Mouse (Mus musculus): ENCODE measurements around the gene Rorb.

DNA sequence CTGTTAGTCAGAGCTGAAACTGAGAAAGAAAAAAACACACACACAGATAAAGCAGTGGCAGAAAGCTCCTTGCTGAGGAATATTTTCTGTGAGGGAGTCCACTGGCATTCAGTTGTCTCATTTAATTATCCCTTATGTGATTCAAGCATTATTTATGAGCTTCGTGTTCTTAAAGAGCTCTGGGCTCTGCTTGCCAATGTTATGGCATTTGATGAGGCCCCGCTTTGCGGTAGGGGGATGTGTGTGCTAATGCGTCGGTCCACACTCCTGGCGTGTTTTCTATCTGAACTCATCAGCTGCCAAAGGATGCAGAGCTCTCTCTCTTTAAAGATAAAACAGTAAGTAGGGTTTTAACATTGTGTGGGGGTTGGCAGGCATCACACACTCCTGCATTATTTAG lies 37.9 kb upstream of the Rorb start:
- TF ChIP-seq TCF12 (IDR thresholded peaks at IDR 0.05; ENCODE audit: insufficient read depth, poor library complexity, severe bottlenecking) (no peak), POLR2AphosphoS2 (IDR thresholded peaks at IDR 0.05; ENCODE audit: insufficient read length, low read depth) (no peak), MYOG (IDR thresholded peaks at IDR 0.05; ENCODE audit: control insufficient read depth in 1 of 3, insufficient read depth in 1 of 3, insufficient read length in 2 of 3, low read depth in 2 of 3) (no peak), E2F4 (IDR thresholded peaks at IDR 0.05; ENCODE audit: insufficient read depth) (no peak), CEBPB (IDR thresholded peaks at IDR 0.05; ENCODE audit: insufficient read depth, poor library complexity, severe bottlenecking) (no peak), POLR2A (IDR thresholded peaks at IDR 0.05; ENCODE audit: insufficient read length, low read depth) (no peak)

Measured in myocyte (in vitro differentiated cells).